Mouse (Mus musculus) small intestine, adult 10 weeks (tissue): Measurements from ENCODE around the gene Plb1. TPM values are rescaled to one million over a fixed set of nuclear protein-coding genes. Genes with fewer than 3 reads are reported as not detected.

Experiments used
- polyA plus RNA-seq: library from polyadenylated mRNA; stranded (reverse); fragments of 350-450 nt; fragmentation: Illumina TruSeq; extraction: RNeasy Lipid Tissue Mini Kit (QIAGEN cat#74804); gene quantifications from one replicate; pipeline ENCODE4 v1.2.3, GENCODE M21; 2014; ENCODE audit warnings: low replicate concordance

Gene Plb1
- 0.26 TPM for polyA plus RNA-seq

GRCm38 (mm10) chr5:32232474-32232873, at the start of gene Plb1:
Plb1 (plus strand) TSS chr5:32232708.

Other genes starting within 250 kb of the Plb1 start
- gene Fosl2, start 96.9 kb upstream of the Plb1 start, polyA plus RNA-seq: 40.0 TPM
- gene Ppp1cb, start 226.1 kb downstream of the Plb1 start, polyA plus RNA-seq: 602 TPM